14 mouse cellular contexts compared by ENCODE assay signal in the genomic region with DNA sequence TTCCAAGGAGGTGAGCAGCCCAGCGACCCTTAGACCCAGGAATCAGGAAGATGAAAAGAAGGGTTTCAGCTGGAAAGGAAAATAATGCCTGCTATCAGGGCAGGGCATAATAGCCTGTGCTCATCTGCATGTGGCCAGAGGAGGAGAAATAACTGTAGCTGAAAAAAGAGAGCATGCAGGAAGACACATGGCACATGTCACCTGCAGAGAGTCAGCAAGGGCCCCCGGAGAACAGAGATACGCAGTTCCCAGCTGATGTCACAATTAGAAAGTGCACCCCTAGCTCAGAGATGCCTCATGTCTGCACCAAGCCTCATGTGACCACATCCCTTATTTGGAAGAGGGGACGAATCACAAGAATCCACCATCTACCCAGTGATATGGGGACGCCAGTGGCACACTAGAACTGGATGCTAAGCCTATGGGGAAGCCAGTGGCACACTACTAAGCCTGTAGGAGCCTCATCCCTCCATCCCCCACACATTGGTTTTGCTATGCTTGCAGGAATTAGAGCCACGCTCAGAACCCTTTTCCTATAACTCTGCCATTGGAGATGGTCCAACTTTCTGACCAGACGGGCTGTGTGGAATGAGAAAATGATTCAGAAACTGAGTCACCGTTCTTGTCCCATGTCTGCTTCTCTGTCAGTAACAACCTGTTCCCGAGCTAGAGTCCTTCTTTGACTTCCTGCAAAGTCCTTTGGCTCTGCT. TPM values are rescaled to one million over a fixed set of nuclear protein-coding genes. Genes with fewer than 3 reads are reported as not detected.
DNase-seq lines count a peak whose midpoint lies in the region; ATAC-seq and TF ChIP-seq lines count a peak whose summit lies in the region.
"Had no signal": no experiment of that assay in that cellular context is flagged by ENCODE, and none has a peak within 500 bp of the region (broad histone marks: within the 10 kb centered on the region; RNA-seq: fewer than 3 reads in every experiment).

No protein-coding gene starts in this region.

- WGBS in heart, postnatal 0 days = 23% methylated on average over 9 of the region's 9 CpGs
- WGBS in thymus, adult 2 months = 53% methylated on average over 9 of the region's 9 CpGs

- no peaks in the 10 kb centered on the region for H3K27me3 ChIP-seq in heart, postnatal 0 days (ENCODE audit: control insufficient read depth, insufficient read depth, low read length)
- H3K27me3 ChIP-seq in thymus, adult 2 months (ENCODE audit: control insufficient read depth, insufficient read depth, low read length) = no peaks in the 10 kb centered on the region
- H3K27me3 ChIP-seq: forebrain, embryonic 13.5 days; limb, embryonic 13.5 days had no signal

- no peak overlapping the region for H3K4me2 ChIP-seq in heart, postnatal 0 days (ENCODE audit: low read depth, low read length)
- H3K4me2 ChIP-seq: forebrain, embryonic 13.5 days; limb, embryonic 13.5 days had no signal

- no peak for TF ChIP-seq CTCF in heart, postnatal 0 days (IDR thresholded peaks at IDR 0.05; ENCODE audit: low read depth)
- TF ChIP-seq CTCF in thymus, adult 2 months (IDR thresholded peaks at IDR 0.05; ENCODE audit: borderline replicate concordance, control insufficient read depth, extremely low read depth, insufficient read depth, low read length, poor library complexity) = no peak

- H3K4me1 ChIP-seq in heart, postnatal 0 days (ENCODE audit: control insufficient read depth, insufficient read depth) = peaks cover 29% of the 10 kb centered on the region
- H3K4me1 ChIP-seq in thymus, adult 2 months (replicated peaks; ENCODE audit: control insufficient read depth, insufficient read depth, low read length) = peaks cover 26% of the 10 kb centered on the region

- H3K36me3 ChIP-seq in heart, postnatal 0 days (replicated peaks; ENCODE audit: control insufficient read depth, insufficient read depth, low read length) = no peaks in the 10 kb centered on the region
- H3K36me3 ChIP-seq in thymus, adult 2 months (ENCODE audit: control insufficient read depth, insufficient read depth, low read length) = no peaks in the 10 kb centered on the region
- H3K36me3 ChIP-seq: embryonic facial prominence, embryonic 10.5 days; limb, embryonic 13.5 days had no signal

- no peak overlapping the region for H3K4me3 ChIP-seq in heart, postnatal 0 days (ENCODE audit: low read depth, low read length)
- no peak overlapping the region for H3K4me3 ChIP-seq in thymus, adult 2 months (ENCODE audit: control insufficient read depth, insufficient read depth, low read length)
- H3K4me3 ChIP-seq: embryonic facial prominence, embryonic 10.5 days; forebrain, embryonic 13.5 days; limb, embryonic 13.5 days had no signal

- DNase-seq in adrenal gland, adult (ENCODE audit: inconsistent age in 2 of 2, low spot score in 1 of 2) = peak; percentile 63 to 76
- no peak for DNase-seq in adrenal gland, adult 8-10 months
- DNase-seq in heart, postnatal 0 days (ENCODE audit: low spot score) = peak; percentile 30
- no peak for DNase-seq in heart, postnatal 25 days (ENCODE audit: low spot score)
- peak; percentile 15 for DNase-seq in thymus, postnatal 4 days
- DNase-seq in thymus, adult 2 months = no peak
- no peak for DNase-seq in embryo, embryonic 10 days (ENCODE audit: low spot score)
- DNase-seq: cerebellum, adult 11-12 months; gastrocnemius, postnatal 36 days; kidney, postnatal 10 days had no signal

- H3K9me3 ChIP-seq in heart, postnatal 0 days (replicated peaks; ENCODE audit: control insufficient read depth, low read length) = no peaks in the 10 kb centered on the region
- H3K9me3 ChIP-seq: embryonic facial prominence, embryonic 10.5 days; forebrain, embryonic 13.5 days; limb, embryonic 13.5 days had no signal

- no peak for TF ChIP-seq EP300 in heart, postnatal 0 days (IDR thresholded peaks at IDR 0.05; ENCODE audit: low read depth)

- peak; percentile 27; the same call in 1 of the 2 replicates for ATAC-seq in heart, postnatal 0 days (ENCODE audit: insufficient read depth, low read depth)
- ATAC-seq in erythroblast, adult 5-6 weeks (replicated peaks; ENCODE audit: low FRiP score, poor library complexity, severe bottlenecking) = no peak
- ATAC-seq: forebrain, embryonic 13.5 days had no signal

- intact Hi-C loops in heart, postnatal 25 days (cut with DNase I) = no loop called here

- no peak overlapping the region for H3K9ac ChIP-seq in heart, postnatal 0 days (replicated peaks; ENCODE audit: low read depth, low read length)
- H3K9ac ChIP-seq: forebrain, embryonic 13.5 days; limb, embryonic 13.5 days had no signal

- H3K27ac ChIP-seq in heart, postnatal 0 days (ENCODE audit: low read depth) = peak overlapping the region; percentile 79
- no peak overlapping the region for H3K27ac ChIP-seq in thymus, adult 2 months (ENCODE audit: control insufficient read depth, insufficient read depth, low read length)
- H3K27ac ChIP-seq: embryonic facial prominence, embryonic 10.5 days; forebrain, embryonic 13.5 days; limb, embryonic 13.5 days had no signal

- no peak for TF ChIP-seq POLR2A in thymus, adult 2 months (IDR thresholded peaks at IDR 0.05; ENCODE audit: control insufficient read depth, extremely low read depth, insufficient read depth, low read length, poor library complexity)

RNA-seq across cellular contexts. Expression of a gene that starts 21.4 kb away (rescaled TPM):
- 10 to 100 TPM; 58.1 to 75.3 (median 62.3) TPM for total RNA-seq in adrenal gland, adult 8-10 months (2022)
- total RNA-seq in heart, postnatal 0 days (2014; rRNA removed; ENCODE audit: low replicate concordance) = 445 and 622 TPM in 2 replicates
- polyA plus RNA-seq in heart, postnatal 0 days (2015; fragmentation: Nextera tagmentation; extraction: Ambion mirVana) = 136 and 155 TPM in 2 replicates
- 100 to 1,000 TPM; 238 to 253 TPM for total RNA-seq in heart, postnatal 25 days (2021)
- 32.8 and 37.6 TPM in 2 replicates for polyA plus RNA-seq in thymus, adult 2 months (2012; rRNA removed)
- total RNA-seq in erythroblast, adult 5-6 weeks (2015; ENCODE audit: low replicate concordance) = 2.1 and 3.8 TPM in 2 replicates
- total RNA-seq in erythroblast, adult 5-6 weeks (2017; ENCODE audit: low replicate concordance) = 6.6 and 9.6 TPM in 2 replicates

Comparison
In these comparisons a context has a peak if more than half of its experiments do, and no peak if none do; other contexts are left out.
1. DNase-seq: peak in adrenal gland, adult (2 of 2), heart, postnatal 0 days (single experiment) and thymus, postnatal 4 days (single experiment); none in adrenal gland, adult 8-10 months (single experiment), heart, postnatal 25 days (single experiment), thymus, adult 2 months (single experiment) and embryo, embryonic 10 days (single experiment).
2. RNA of a gene that starts 21.4 kb away (total RNA-seq): 445 to 622 TPM in heart, postnatal 0 days, 238 to 253 TPM in heart, postnatal 25 days and 58.1 to 75.3 TPM in adrenal gland, adult 8-10 months; 2.1 to 9.6 TPM in erythroblast, adult 5-6 weeks; every median in the first group is over 4 times any median in the second.